Mouse (Mus musculus): ENCODE results near the gene Epb41l2.

- TF ChIP-seq EP300 (IDR thresholded peaks at IDR 0.05; ENCODE audit: low read depth) (no peak), CTCF (IDR thresholded peaks at IDR 0.05; ENCODE audit: low read depth) (no peak)
Observed at GRCm38 (mm10) chr10:25362235-25362634, 2.6 kb downstream of the Epb41l2 start.
